Mouse (Mus musculus) megakaryocyte-erythroid progenitor cell, adult 5-6 weeks (primary cell): Measurements from ENCODE around the gene Rbbp9. TPM values are rescaled to one million over a fixed set of nuclear protein-coding genes. Genes with fewer than 3 reads are reported as not detected.

Source experiments
- ATAC-seq: replicated peaks from 2 replicates; pipeline ENCODE4 v1.8.0; 2016; ENCODE audit warnings: mild to moderate bottlenecking, inconsistent platforms; ENCODE audit not compliant: severe bottlenecking, poor library complexity, low FRiP score, low TSS enrichment
- total RNA-seq, 2 experiments: library from RNA; stranded (forward) in 1 of 2; stranded (reverse) in 1 of 2; fragments of 200-1000, 215-1000 nt in 1 of 2; fragments of >200 nt in 1 of 2; fragmentation: Nextera tagmentation in 1 of 2; gene quantifications; 2 replicates each; pipeline ENCODE4 v1.2.3; 2014 to 2017

Rbbp9 gene
- total RNA-seq, 2 experiments from 2014 or later = 6.8 to 10.3 TPM

DNA sequence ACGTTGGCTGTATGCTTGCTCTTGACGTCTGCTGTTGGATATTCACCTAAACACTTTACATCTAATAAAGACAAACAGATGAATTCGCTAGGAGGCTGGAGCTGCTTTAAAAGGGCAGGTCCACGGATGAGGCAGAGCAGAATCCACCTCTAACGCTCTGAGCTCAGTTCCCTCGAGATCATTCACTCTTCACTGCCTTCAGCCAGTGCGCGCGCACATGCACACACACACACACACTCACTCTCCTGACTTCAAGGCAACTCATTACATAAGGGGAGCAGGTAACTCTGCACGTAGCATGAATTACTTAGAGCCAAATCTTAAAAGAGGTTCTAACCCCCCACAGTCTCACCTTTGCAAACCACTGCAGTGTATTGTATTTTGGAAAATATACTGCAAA is 24.8 kb downstream of the Rbbp9 start:
- ATAC-seq = no peak

DNA sequence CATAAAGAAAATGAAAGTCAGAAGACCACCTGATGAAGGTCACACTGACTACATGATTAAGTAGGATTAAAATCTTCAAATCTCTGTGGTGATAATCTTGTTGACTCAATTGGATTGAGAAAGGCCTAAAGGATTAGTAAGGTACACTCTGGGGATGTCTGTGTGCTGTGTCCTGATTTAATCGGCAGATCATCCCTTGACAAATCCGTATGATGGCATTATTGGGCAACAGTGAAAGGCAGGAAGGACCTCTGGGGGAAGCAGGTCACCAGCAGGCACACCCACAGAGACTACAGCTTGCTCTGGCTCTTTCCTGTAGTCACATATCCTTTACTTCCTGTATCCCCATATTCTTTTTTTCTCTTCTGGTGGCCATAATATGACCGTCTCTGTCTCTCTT is 30.9 kb downstream of the Rbbp9 start:
- no peak for ATAC-seq

DNA sequence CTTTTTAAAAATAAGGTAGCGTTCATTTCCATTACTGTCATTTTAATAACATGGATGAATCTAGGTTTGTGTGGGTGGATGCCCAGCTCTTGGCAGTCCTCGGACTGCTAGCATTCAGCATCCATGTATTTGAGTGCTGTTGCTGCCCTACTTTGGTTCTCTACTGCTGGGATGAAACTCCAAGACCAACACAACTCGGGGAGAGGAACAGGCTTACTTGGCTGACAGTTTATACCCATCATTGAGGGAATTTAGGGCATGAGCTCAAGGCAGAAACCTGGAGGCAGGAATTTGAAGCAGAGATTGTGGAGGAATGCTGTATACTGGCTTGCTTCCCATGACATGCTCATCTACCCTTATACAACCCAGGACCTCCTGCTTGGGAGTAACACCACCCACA is 36.0 kb downstream of the Rbbp9 start:
- no peak for ATAC-seq

DNA sequence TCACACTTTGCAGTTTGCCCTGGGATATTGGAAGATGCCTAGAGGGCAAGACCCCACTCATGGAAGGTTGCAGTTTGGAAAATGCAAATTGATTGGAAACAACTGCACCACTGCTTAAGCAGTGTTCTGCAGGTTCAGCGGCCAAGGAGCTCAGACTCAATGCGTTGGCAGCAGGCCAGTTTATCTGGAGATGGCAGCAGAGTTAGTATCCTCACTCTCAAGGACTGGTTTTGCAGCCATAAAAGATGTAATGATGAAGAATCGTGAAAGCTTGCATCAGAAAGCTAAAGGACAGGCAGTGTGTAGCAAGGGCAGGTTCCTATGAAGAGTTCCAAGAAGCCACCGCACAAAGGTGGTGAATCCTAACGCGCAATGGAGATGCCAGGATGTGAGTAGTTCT is 48.5 kb downstream of the Rbbp9 start:
- no peak for ATAC-seq

Other genes with a start within 250 kb of the Rbbp9 start
- not detected in 2 replicates for gene Ovol2, start 218.7 kb downstream of the Rbbp9 start, total RNA-seq (2014; fragmentation: Nextera tagmentation)
- not detected in 2 replicates for gene Ovol2, start 218.7 kb downstream of the Rbbp9 start, total RNA-seq (2017)
- 62.3 and 96.4 TPM in 2 replicates for gene Kat14, start 181.9 kb downstream of the Rbbp9 start, total RNA-seq (2014; fragmentation: Nextera tagmentation)
- gene Kat14, start 181.9 kb downstream of the Rbbp9 start, total RNA-seq (2017) = 29.8 and 33.6 TPM in 2 replicates
- not detected in 2 replicates for gene Pet117, start 181.9 kb downstream of the Rbbp9 start, total RNA-seq (2014; fragmentation: Nextera tagmentation)
- gene Pet117, start 181.9 kb downstream of the Rbbp9 start, total RNA-seq (2017) = 2.4 TPM in 1 of 2 replicates, not detected in the other
- not detected in 2 replicates for gene Dzank1, start 23.5 kb downstream of the Rbbp9 start, total RNA-seq (2014; fragmentation: Nextera tagmentation)
- gene Dzank1, start 23.5 kb downstream of the Rbbp9 start, total RNA-seq (2017) = not detected in 2 replicates
- 18.4 and 24.9 TPM in 2 replicates for gene Polr3f, start 23.2 kb downstream of the Rbbp9 start, total RNA-seq (2014; fragmentation: Nextera tagmentation)
- gene Polr3f, start 23.2 kb downstream of the Rbbp9 start, total RNA-seq (2017) = 30.5 and 31.7 TPM in 2 replicates
- 53.0 and 54.8 TPM in 2 replicates for gene Sec23b, start 5.4 kb upstream of the Rbbp9 start, total RNA-seq (2014; fragmentation: Nextera tagmentation)
- gene Sec23b, start 5.4 kb upstream of the Rbbp9 start, total RNA-seq (2017) = 52.6 and 78.6 TPM in 2 replicates
- gene Smim26, start 43.2 kb upstream of the Rbbp9 start, total RNA-seq (2014; fragmentation: Nextera tagmentation) = 37.5 and 51.5 TPM in 2 replicates
- 7.7 and 31.1 TPM in 2 replicates for gene Smim26, start 43.2 kb upstream of the Rbbp9 start, total RNA-seq (2017)
- gene Dtd1, start 49.0 kb upstream of the Rbbp9 start, total RNA-seq (2014; fragmentation: Nextera tagmentation) = 38.9 and 47.5 TPM in 2 replicates
- 91.2 and 95.0 TPM in 2 replicates for gene Dtd1, start 49.0 kb upstream of the Rbbp9 start, total RNA-seq (2017)